Mouse (Mus musculus) stomach, embryonic 16.5 days (tissue): Measurements from ENCODE around the gene Pqlc3. TPM values are rescaled to one million over a fixed set of nuclear protein-coding genes. Genes with fewer than 3 reads are reported as not detected.

ENCODE experiments used
- polyA plus RNA-seq: library from polyadenylated mRNA; unstranded; fragments of >200 nt; fragmentation: Nextera tagmentation; extraction: Ambion mirVana; gene quantifications from 2 replicates; pipeline ENCODE4 v1.2.1, GENCODE M21; 2015

Gene Pqlc3
- polyA plus RNA-seq, 1 experiment from 2014 or later, result 13.8 TPM

Other genes starting within 250 kb of the Pqlc3 start
- 0.80 and 1.0 TPM in 2 replicates for gene Greb1, start 199.5 kb downstream of the Pqlc3 start, polyA plus RNA-seq
- 26.5 and 27.9 TPM in 2 replicates for gene E2f6, start 189.4 kb downstream of the Pqlc3 start, polyA plus RNA-seq
- 14.3 and 16.5 TPM in 2 replicates for gene Rock2, start 105.5 kb downstream of the Pqlc3 start, polyA plus RNA-seq
- gene 2410004P03Rik, start 11.3 kb upstream of the Pqlc3 start, polyA plus RNA-seq, result 0.22 and 0.34 TPM in 2 replicates
- 0.34 and 0.50 TPM in 2 replicates for gene Kcnf1, start 176.5 kb upstream of the Pqlc3 start, polyA plus RNA-seq